Mouse (Mus musculus) hindbrain, embryonic 12.5 days (tissue): ENCODE measurements around the gene Rdh8. TPM values are rescaled to one million over a fixed set of nuclear protein-coding genes. Genes with fewer than 3 reads are reported as not detected.

Source experiments
- ATAC-seq: fragments of 200-750 bp; cut with Nextera tagmentation; 2 replicates; pipeline ENCODE4 v1.8.0; 2017; ENCODE audit warnings: moderate TSS enrichment; ENCODE audit not compliant: low FRiP score
- H3K27ac ChIP-seq: fragments of 300-500 bp; sonication (generic); 2 replicates; pipeline ENCODE4 v1.5.1; 2016; ENCODE audit warnings: mild to moderate bottlenecking
- H3K27me3 ChIP-seq: fragments of 300-500 bp; sonication (generic); 2 replicates; pipeline ENCODE4 v1.6.1; 2016; ENCODE audit warnings: mild to moderate bottlenecking
- H3K36me3 ChIP-seq: fragments of 300-500 bp; sonication (generic); 2 replicates; pipeline ENCODE4 v1.6.1; 2016; ENCODE audit warnings: mild to moderate bottlenecking
- H3K4me1 ChIP-seq: fragments of 300-500 bp; sonication (generic); 2 replicates; pipeline ENCODE4 v1.6.1; 2016
- H3K4me2 ChIP-seq: fragments of 300-500 bp; sonication (generic); replicated peaks from 2 replicates; pipeline ENCODE4 v1.6.1; 2016; ENCODE audit warnings: mild to moderate bottlenecking
- H3K4me3 ChIP-seq: fragments of 300-500 bp; sonication (generic); 2 replicates; pipeline ENCODE4 v1.5.1; 2016; ENCODE audit warnings: mild to moderate bottlenecking
- H3K9ac ChIP-seq: fragments of 300-500 bp; sonication (generic); 2 replicates; pipeline ENCODE4 v1.6.1; 2016; ENCODE audit warnings: mild to moderate bottlenecking, moderate library complexity
- H3K9me3 ChIP-seq: fragments of 300-500 bp; sonication (generic); replicated peaks from 2 replicates; pipeline ENCODE4 v1.6.1; 2016; ENCODE audit warnings: mild to moderate bottlenecking
- WGBS: fragments of 180-500 bp; shearing (Covaris S2); methylation state at CpG from one replicate; pipeline ENCODE4 v1.1.7; 2016; 5-methylcytosine and 5-hydroxymethylcytosine counted together
- polyA plus RNA-seq: library from polyadenylated mRNA; unstranded; fragments of >200 nt; fragmentation: Nextera tagmentation; extraction: Ambion mirVana; gene quantifications from 2 replicates; pipeline ENCODE4 v1.2.1, GENCODE M21; 2016

Rdh8 gene
- polyA plus RNA-seq: not detected in 2 replicates

GRCm38 (mm10) chr9:20818236-20818635 is at the start of gene Rdh8:
Gene Rdh8, plus strand, starts transcription at chr9:20818503.
- H3K9ac ChIP-seq: no peak within 1 kb of the TSS
- H3K27ac ChIP-seq: no peak within 1 kb of the TSS
- H3K36me3 ChIP-seq: no peaks in the 10 kb centered on the region
- ATAC-seq: no peak
- H3K9me3 ChIP-seq: no peaks in the 10 kb centered on the region
- H3K27me3 ChIP-seq: peaks cover 5% of the 10 kb centered on the region; the same call in 1 of the 2 replicates
- H3K4me3 ChIP-seq: no peak within 1 kb of the TSS
- 79% methylated on average over 6 of the region's 6 CpGs for WGBS
- peaks cover 6% of the 10 kb centered on the region for H3K4me1 ChIP-seq
- no peak within 1 kb of the TSS for H3K4me2 ChIP-seq

GRCm38 (mm10) chr9:20781286-20781685 is 37.0 kb upstream of the Rdh8 start:
- Histone ChIP-seq H3K4me1 (peaks cover 2% of the 10 kb centered on the region; the same call in 1 of the 2 replicates), H3K9ac (no peak overlapping the region), H3K4me2 (no peak overlapping the region), H3K27me3 (no peaks in the 10 kb centered on the region), H3K27ac (no peak overlapping the region), H3K4me3 (no peak overlapping the region), H3K9me3 (no peaks in the 10 kb centered on the region), H3K36me3 (no peaks in the 10 kb centered on the region)
- ATAC-seq: no peak
- WGBS: 82% methylated on average over 3 of the region's 3 CpGs

GRCm38 (mm10) chr9:20785055-20785454 is 33.2 kb upstream of the Rdh8 start:
- Histone ChIP-seq H3K9ac (no peak overlapping the region), H3K9me3 (no peaks in the 10 kb centered on the region; the same call in 1 of the 2 replicates), H3K27ac (no peak overlapping the region), H3K36me3 (no peaks in the 10 kb centered on the region), H3K4me2 (no peak overlapping the region), H3K27me3 (no peaks in the 10 kb centered on the region), H3K4me3 (no peak overlapping the region), H3K4me1 (no peaks in the 10 kb centered on the region)
- ATAC-seq: no peak
- 75% methylated on average over 6 of the region's 6 CpGs for WGBS

GRCm38 (mm10) chr9:20787992-20788391 is 30.3 kb upstream of the Rdh8 start:
- Histone ChIP-seq H3K27me3 (no peaks in the 10 kb centered on the region), H3K4me2 (no peak overlapping the region), H3K4me1 (peaks cover 6% of the 10 kb centered on the region; the same call in 1 of the 2 replicates), H3K9ac (no peak overlapping the region), H3K27ac (no peak overlapping the region), H3K9me3 (no peaks in the 10 kb centered on the region; the same call in 1 of the 2 replicates), H3K36me3 (no peaks in the 10 kb centered on the region), H3K4me3 (no peak overlapping the region)
- no peak for ATAC-seq
- WGBS: 75% methylated on average over 8 of the region's 8 CpGs

GRCm38 (mm10) chr9:20789651-20790050 is 28.7 kb upstream of the Rdh8 start:
- WGBS: 71% methylated on average over 3 of the region's 4 CpGs
- H3K27me3 ChIP-seq: no peaks in the 10 kb centered on the region
- H3K4me3 ChIP-seq: no peak overlapping the region
- no peak overlapping the region for H3K27ac ChIP-seq
- no peaks in the 10 kb centered on the region; the same call in 1 of the 2 replicates for H3K9me3 ChIP-seq
- no peaks in the 10 kb centered on the region for H3K36me3 ChIP-seq
- H3K4me1 ChIP-seq: peaks cover 15% of the 10 kb centered on the region
- no peak overlapping the region for H3K4me2 ChIP-seq
- ATAC-seq: no peak
- no peak overlapping the region for H3K9ac ChIP-seq

- WGBS: 68% methylated on average over 3 of the region's 3 CpGs
- H3K9me3 ChIP-seq: no peaks in the 10 kb centered on the region; the same call in 1 of the 2 replicates
- H3K27ac ChIP-seq: no peak overlapping the region
- no peak overlapping the region for H3K9ac ChIP-seq
- H3K27me3 ChIP-seq: no peaks in the 10 kb centered on the region
- H3K4me1 ChIP-seq: peaks cover 15% of the 10 kb centered on the region
- no peak for ATAC-seq
- H3K36me3 ChIP-seq: no peaks in the 10 kb centered on the region
- no peak overlapping the region for H3K4me2 ChIP-seq
- no peak overlapping the region for H3K4me3 ChIP-seq
These were observed 28.0 kb upstream of the Rdh8 start for GRCm38 (mm10) chr9:20790345-20790744.

- Histone ChIP-seq H3K9me3 (no peaks in the 10 kb centered on the region), H3K27me3 (no peaks in the 10 kb centered on the region), H3K27ac (no peak overlapping the region), H3K4me3 (no peak overlapping the region), H3K9ac (no peak overlapping the region), H3K4me2 (no peak overlapping the region), H3K4me1 (peaks cover 15% of the 10 kb centered on the region), H3K36me3 (no peaks in the 10 kb centered on the region)
- WGBS: 40% methylated on average over 7 of the region's 7 CpGs
- ATAC-seq: 0 out of 2 replicates have a peak, but pooled peaks have one; percentile 40
These were observed 24.0 kb upstream of the Rdh8 start for GRCm38 (mm10) chr9:20794108-20794806.

- no peaks in the 10 kb centered on the region for H3K36me3 ChIP-seq
- 82% methylated on average over 13 of the region's 13 CpGs for WGBS
- H3K9ac ChIP-seq: no peak overlapping the region
- no peak overlapping the region for H3K4me3 ChIP-seq
- H3K27ac ChIP-seq: no peak overlapping the region
- peaks cover 11% of the 10 kb centered on the region; the same call in 1 of the 2 replicates for H3K9me3 ChIP-seq
- H3K4me2 ChIP-seq: no peak overlapping the region
- no peaks in the 10 kb centered on the region for H3K4me1 ChIP-seq
- H3K27me3 ChIP-seq: no peaks in the 10 kb centered on the region
- no peak for ATAC-seq
These were observed 13.8 kb upstream of the Rdh8 start for GRCm38 (mm10) chr9:20804266-20805158.

- Histone ChIP-seq H3K9ac (no peak overlapping the region), H3K36me3 (no peaks in the 10 kb centered on the region), H3K4me1 (no peaks in the 10 kb centered on the region), H3K27ac (no peak overlapping the region), H3K27me3 (no peaks in the 10 kb centered on the region), H3K4me3 (no peak overlapping the region), H3K9me3 (peaks cover 11% of the 10 kb centered on the region; the same call in 1 of the 2 replicates), H3K4me2 (no peak overlapping the region)
- ATAC-seq: no peak
- WGBS: 82% methylated on average over 3 of the region's 3 CpGs
These were observed 13.2 kb upstream of the Rdh8 start for GRCm38 (mm10) chr9:20805159-20805495.

- H3K9ac ChIP-seq: no peak overlapping the region
- H3K4me2 ChIP-seq: no peak overlapping the region
- peaks cover 11% of the 10 kb centered on the region; the same call in 1 of the 2 replicates for H3K9me3 ChIP-seq
- no peaks in the 10 kb centered on the region for H3K27me3 ChIP-seq
- no peaks in the 10 kb centered on the region for H3K36me3 ChIP-seq
- no peaks in the 10 kb centered on the region for H3K4me1 ChIP-seq
- no peak for ATAC-seq
- WGBS: 59% methylated on average over 5 of the region's 5 CpGs
- H3K4me3 ChIP-seq: no peak overlapping the region
- no peak overlapping the region for H3K27ac ChIP-seq
These were observed 12.6 kb upstream of the Rdh8 start for GRCm38 (mm10) chr9:20805706-20806105.

- no peaks in the 10 kb centered on the region for H3K9me3 ChIP-seq
- H3K4me1 ChIP-seq: peaks cover 6% of the 10 kb centered on the region
- H3K27me3 ChIP-seq: peaks cover 5% of the 10 kb centered on the region; the same call in 1 of the 2 replicates
- H3K27ac ChIP-seq: no peak overlapping the region
- ATAC-seq: no peak
- no peak overlapping the region for H3K4me2 ChIP-seq
- no peak overlapping the region for H3K4me3 ChIP-seq
- no peak overlapping the region for H3K9ac ChIP-seq
- no peaks in the 10 kb centered on the region for H3K36me3 ChIP-seq
- WGBS: 67% methylated on average over 4 of the region's 4 CpGs
These were observed 8.0 kb upstream of the Rdh8 start for GRCm38 (mm10) chr9:20810271-20810670.

GRCm38 (mm10) chr9:20810773-20811172 is 7.5 kb upstream of the Rdh8 start:
- WGBS: 86% methylated on average over 1 of the region's 1 CpGs

More at GRCm38 (mm10) chr9:20810773-20811172, 7.5 kb upstream of the Rdh8 start:
- peaks cover 5% of the 10 kb centered on the region; the same call in 1 of the 2 replicates for H3K27me3 ChIP-seq
- H3K4me2 ChIP-seq: no peak overlapping the region
- H3K9me3 ChIP-seq: no peaks in the 10 kb centered on the region
- ATAC-seq: no peak
- H3K9ac ChIP-seq: no peak overlapping the region
- H3K4me3 ChIP-seq: no peak overlapping the region
- H3K4me1 ChIP-seq: peaks cover 6% of the 10 kb centered on the region
- no peak overlapping the region for H3K27ac ChIP-seq
- H3K36me3 ChIP-seq: no peaks in the 10 kb centered on the region
